Mouse (Mus musculus) adrenal gland, adult 2 months (tissue): ENCODE results near the gene Zfand3. TPM values are rescaled to one million over a fixed set of nuclear protein-coding genes. Genes with fewer than 3 reads are reported as not detected.

Source experiments
- DNase-seq: peaks from one replicate; pipeline ENCODE4 v3.0.0; 2021
- polyA plus RNA-seq: library from polyadenylated mRNA; depleted of rRNA; stranded (reverse); fragments of >200 nt; gene quantifications from 2 replicates; pipeline ENCODE4 v1.2.3, GENCODE M21; 2012
- total RNA-seq, 2 experiments: library from RNA; stranded (reverse); gene quantifications; 2 replicates each; pipeline ENCODE4 v1.2.3; 2021

Gene Zfand3
- total and polyA plus RNA-seq, 3 experiments: 67.0 to 210 (median 164) TPM

GRCm38 (mm10) chr17:30154144-30154543, 149.6 kb downstream of the Zfand3 start:
- no peak for DNase-seq

- DNase-seq: no peak
These were observed 150.3 kb downstream of the Zfand3 start for GRCm38 (mm10) chr17:30154861-30155260.

GRCm38 (mm10) chr17:30155411-30155925, 150.9 kb downstream of the Zfand3 start:
- no peak for DNase-seq

GRCm38 (mm10) chr17:30158419-30159108, 154.0 kb downstream of the Zfand3 start:
- DNase-seq: no peak

- no peak for DNase-seq
These were observed 154.8 kb downstream of the Zfand3 start for GRCm38 (mm10) chr17:30159341-30159740.

- no peak for DNase-seq
These were observed 156.4 kb downstream of the Zfand3 start for GRCm38 (mm10) chr17:30160823-30161432.

GRCm38 (mm10) chr17:30162983-30163382, 158.4 kb downstream of the Zfand3 start:
- no peak for DNase-seq

GRCm38 (mm10) chr17:30163793-30164192, 159.3 kb downstream of the Zfand3 start:
- DNase-seq: no peak

GRCm38 (mm10) chr17:30164818-30165217, 160.3 kb downstream of the Zfand3 start:
- no peak for DNase-seq

- DNase-seq: peak; percentile 80
These were observed 172.9 kb downstream of the Zfand3 start for GRCm38 (mm10) chr17:30177435-30177834.

GRCm38 (mm10) chr17:30178402-30178801, 173.9 kb downstream of the Zfand3 start:
- no peak for DNase-seq

- no peak for DNase-seq
These were observed 175.7 kb downstream of the Zfand3 start for GRCm38 (mm10) chr17:30180197-30180596.

GRCm38 (mm10) chr17:30181554-30181953, 177.0 kb downstream of the Zfand3 start:
- DNase-seq: no peak

- no peak for DNase-seq
These were observed 177.5 kb downstream of the Zfand3 start for GRCm38 (mm10) chr17:30182063-30182462.

- DNase-seq: no peak
These were observed 179.0 kb downstream of the Zfand3 start for GRCm38 (mm10) chr17:30183561-30183960.

- no peak for DNase-seq
These were observed 182.6 kb downstream of the Zfand3 start for GRCm38 (mm10) chr17:30187154-30187553.

- no peak for DNase-seq
These were observed 183.0 kb downstream of the Zfand3 start for GRCm38 (mm10) chr17:30187581-30187980.

- no peak for DNase-seq
These were observed 183.8 kb downstream of the Zfand3 start for GRCm38 (mm10) chr17:30188031-30188981.

GRCm38 (mm10) chr17:30191097-30191640, 186.6 kb downstream of the Zfand3 start:
- DNase-seq: peak; percentile 29

GRCm38 (mm10) chr17:30192416-30193005, 188.0 kb downstream of the Zfand3 start:
- DNase-seq: no peak

- no peak for DNase-seq
These were observed 189.1 kb downstream of the Zfand3 start for GRCm38 (mm10) chr17:30193615-30194014.

GRCm38 (mm10) chr17:30194091-30194490, 189.6 kb downstream of the Zfand3 start:
- peak; percentile 12 for DNase-seq
